Mouse (Mus musculus) adrenal gland, postnatal 4 days (tissue): ENCODE results near the gene Dgkg. TPM values are rescaled to one million over a fixed set of nuclear protein-coding genes. Genes with fewer than 3 reads are reported as not detected.

Source experiments
- DNase-seq, 2 experiments: peaks; one replicate each; pipeline ENCODE4 v3.0.0; 2021 to 2022; ENCODE audit warnings: low spot score in 2 of 2, mixed read lengths in 2 of 2
- total RNA-seq, 2 experiments: library from RNA; stranded (reverse); gene quantifications; 2 replicates each; pipeline ENCODE4 v1.2.3; 2021

The Dgkg gene
- total RNA-seq, 2 experiments from 2014 or later, result 4.8 to 5.4 TPM

DNA sequence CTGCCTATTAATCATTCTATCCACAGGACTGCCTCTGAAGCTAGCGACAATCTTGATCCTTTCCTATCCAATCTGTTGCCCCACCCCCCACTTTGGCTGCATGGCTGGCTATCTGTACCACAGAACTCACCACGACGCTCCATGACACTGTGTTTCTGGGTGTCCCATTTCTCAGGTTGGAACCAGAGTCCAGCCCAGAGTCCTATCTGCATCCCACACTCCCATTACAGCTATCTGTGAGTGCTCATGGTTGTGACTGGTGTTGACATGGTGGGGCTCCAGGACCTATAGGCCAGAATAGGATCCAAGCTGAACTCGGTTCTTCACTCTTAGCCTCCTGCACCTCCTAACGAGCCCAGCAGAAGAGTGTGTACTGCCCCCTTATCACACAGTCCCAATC, 107.7 kb downstream of the Dgkg start:
- DNase-seq, result no peak

- peak; percentile 63 to 76 for DNase-seq
These were observed 108.6 kb downstream of the Dgkg start for GRCm38 (mm10) chr16:22548167-22549080.

DNA sequence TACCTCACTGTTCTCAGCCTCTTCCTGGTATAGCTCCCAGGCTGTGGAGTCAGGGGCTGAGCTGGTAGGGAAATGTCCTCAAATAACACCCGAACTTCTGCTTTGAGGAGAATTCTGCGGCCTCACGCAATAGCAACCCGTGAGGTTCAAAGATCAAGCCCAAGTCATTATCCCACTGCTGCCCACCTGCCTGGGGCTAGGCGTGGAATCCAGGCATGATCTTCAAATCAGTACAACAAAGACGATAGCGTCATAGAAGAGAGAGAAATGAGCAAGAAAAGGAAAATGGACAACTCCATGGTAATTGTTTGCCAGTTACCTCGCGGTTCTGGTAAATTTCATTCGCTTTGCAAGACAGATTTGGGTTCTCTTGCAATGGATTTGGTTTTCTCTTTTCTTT, 109.3 kb downstream of the Dgkg start:
- DNase-seq, result no peak

GRCm38 (mm10) chr16:22545799-22546198, 111.2 kb downstream of the Dgkg start:
- no peak for DNase-seq

DNA sequence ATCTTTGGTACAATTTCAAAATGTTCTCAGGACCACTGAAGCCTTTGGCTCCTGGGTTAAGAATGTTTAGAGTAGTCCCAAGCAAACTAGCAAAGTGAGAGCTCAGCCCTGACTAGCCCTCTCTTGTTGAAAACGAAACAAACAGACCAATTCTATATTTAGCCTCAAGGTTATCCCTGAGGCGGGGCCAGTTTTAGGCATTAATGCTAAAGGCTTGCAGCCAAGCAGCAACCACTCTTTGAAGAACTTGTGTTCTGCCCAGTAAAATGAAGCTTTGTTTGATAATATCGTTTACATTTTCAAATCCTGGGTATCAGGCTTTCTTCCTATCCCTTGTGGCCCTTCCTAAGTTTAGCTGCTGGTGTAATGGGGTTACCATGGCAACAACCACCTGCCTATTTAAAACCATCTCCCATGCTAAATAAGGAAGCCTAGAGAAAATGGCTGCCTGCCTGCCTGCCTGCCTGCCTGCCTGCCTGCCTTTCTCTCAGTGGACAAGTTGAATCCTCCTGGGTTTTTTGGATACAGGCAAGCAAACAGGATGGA, 111.9 kb downstream of the Dgkg start:
- DNase-seq, result no peak

GRCm38 (mm10) chr16:22542691-22543141, 114.3 kb downstream of the Dgkg start:
- DNase-seq, result no peak

- DNase-seq, result no peak
These were observed 117.7 kb downstream of the Dgkg start for GRCm38 (mm10) chr16:22539275-22539674.

- DNase-seq, result no peak
These were observed 120.3 kb downstream of the Dgkg start for GRCm38 (mm10) chr16:22536581-22537160.

DNA sequence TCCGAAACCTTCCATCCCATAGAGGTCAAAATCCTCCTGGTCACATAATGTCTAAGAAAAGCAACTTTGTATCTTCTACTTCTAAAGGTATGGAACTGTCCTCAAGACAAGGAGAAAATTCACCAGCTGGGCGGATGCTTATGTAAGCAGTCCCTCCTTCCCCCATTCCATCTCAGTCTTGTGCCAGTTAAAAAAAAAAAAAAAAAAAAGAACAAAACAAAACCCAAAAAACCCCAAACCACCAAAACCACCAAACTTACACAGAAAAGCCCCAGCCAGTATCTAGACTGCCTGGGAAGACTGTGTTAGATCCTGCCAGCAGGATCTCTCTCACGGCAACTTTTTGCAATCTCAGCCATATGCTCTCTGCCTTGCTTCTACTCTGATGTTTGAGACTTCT, 123.9 kb downstream of the Dgkg start:
- DNase-seq, result no peak

GRCm38 (mm10) chr16:22531834-22532233, 125.2 kb downstream of the Dgkg start:
- DNase-seq, result no peak

GRCm38 (mm10) chr16:22531041-22531440, 126.0 kb downstream of the Dgkg start:
- DNase-seq, result no peak

DNA sequence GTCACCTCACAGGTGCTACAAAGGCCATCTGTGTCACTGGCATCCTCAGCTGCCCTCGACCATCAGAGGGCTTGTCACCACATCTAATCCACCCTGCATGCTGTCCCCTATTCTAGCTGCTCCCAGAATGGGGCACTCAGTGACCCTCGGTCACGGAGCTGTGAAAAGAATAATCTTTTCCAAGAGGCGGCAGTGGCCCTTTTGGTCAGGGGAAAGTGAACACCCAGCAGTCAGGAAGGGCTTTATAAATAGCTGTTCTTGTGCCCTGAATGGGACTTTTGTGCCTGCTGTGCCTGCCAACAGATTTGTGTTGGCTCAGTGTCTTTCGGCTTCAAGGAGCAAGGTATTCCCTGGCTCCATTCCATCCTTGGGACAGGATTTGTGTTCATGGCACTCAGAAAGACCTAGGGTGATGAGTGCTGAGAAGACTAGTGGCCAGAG, 129.5 kb downstream of the Dgkg start:
- DNase-seq, result no peak

DNA sequence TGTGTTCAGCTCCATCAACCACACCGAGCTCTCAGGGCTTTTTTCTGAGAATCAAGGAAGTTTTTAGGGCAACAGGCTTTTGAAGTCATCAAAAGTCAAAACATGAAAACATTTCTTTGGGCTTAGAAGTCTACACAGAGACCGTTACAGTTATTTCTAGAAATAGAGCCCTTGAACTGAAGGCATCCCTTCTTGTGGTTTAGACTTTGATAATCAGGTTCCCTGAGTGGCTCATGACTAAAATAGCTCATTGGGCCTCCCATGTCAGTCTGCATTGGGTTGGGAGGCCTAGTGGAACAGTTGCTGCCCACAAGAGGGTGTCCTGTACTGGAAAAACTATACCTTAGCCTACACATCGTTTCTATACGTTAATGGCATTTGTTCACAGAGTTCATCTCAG, 130.6 kb downstream of the Dgkg start:
- no peak for DNase-seq

- peak; percentile 10 to 41 for DNase-seq
These were observed 139.3 kb downstream of the Dgkg start for GRCm38 (mm10) chr16:22517431-22518384.

GRCm38 (mm10) chr16:22515476-22515875, 141.5 kb downstream of the Dgkg start:
- DNase-seq, result no peak

GRCm38 (mm10) chr16:22510861-22511637, 146.0 kb downstream of the Dgkg start:
- DNase-seq, result no peak

DNA sequence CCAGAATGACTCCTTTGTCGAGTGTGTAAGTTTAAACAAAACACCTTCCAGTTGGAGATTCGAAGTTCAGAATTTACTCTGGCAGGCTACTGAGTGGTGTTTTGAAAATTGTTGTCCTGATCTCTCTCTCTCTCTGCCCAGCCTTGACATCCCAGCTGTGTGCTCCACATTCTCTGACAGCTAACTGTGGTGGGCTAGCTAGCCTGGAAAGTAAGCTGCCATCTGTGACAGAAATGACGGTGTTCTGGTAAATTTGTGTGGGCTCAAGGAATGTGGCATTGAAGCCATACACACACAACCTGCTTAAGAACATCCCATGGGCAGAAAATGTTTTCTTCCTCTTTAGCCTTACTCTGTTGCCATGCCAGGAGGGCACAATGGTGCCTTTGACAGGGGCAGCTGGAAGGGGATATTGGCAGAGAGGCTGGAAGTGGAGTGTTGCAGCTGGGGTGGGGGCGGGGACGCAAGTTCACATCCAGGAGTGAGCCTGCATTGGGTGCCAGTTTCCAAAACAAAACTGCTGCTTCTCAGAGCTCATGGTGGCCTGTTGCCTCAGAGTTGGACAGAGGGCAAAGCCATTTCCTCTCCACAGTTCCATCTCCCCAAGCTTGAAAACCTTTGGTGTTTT, 148.0 kb downstream of the Dgkg start:
- no peak for DNase-seq

- no peak for DNase-seq
These were observed 151.4 kb downstream of the Dgkg start for GRCm38 (mm10) chr16:22505656-22506055.

GRCm38 (mm10) chr16:22504851-22505250, 152.2 kb downstream of the Dgkg start:
- no peak for DNase-seq

- DNase-seq, result no peak
These were observed 153.0 kb downstream of the Dgkg start for GRCm38 (mm10) chr16:22504049-22504448.
